Mouse (Mus musculus) CH12.LX (cell line): ENCODE results near the gene Prr29.

Source experiments
- CTCF ChIP-seq, 2 experiments: IDR thresholded peaks in 1 of 2; conservative IDR thresholded peaks in 1 of 2; 2 replicates each; pipeline ENCODE4 v1.5.1; 2011 to 2012; ENCODE audit warnings: low read depth in 2 of 2, low read length in 2 of 2, improper control_type of control experiment in 1 of 2, inconsistent platforms in 1 of 2, mild to moderate bottlenecking in 1 of 2, moderate library complexity in 1 of 2
- ELF1 ChIP-seq: IDR thresholded peaks from 2 replicates; pipeline ENCODE4 v1.6.1; 2014; ENCODE audit warnings: low read depth, mild to moderate bottlenecking, inconsistent platforms, low read length, improper control_type of control experiment
- GABPA ChIP-seq: IDR thresholded peaks from 2 replicates; pipeline ENCODE4 v1.6.1; 2012; ENCODE audit warnings: low read depth, low read length, improper control_type of control experiment, inconsistent platforms; ENCODE audit not compliant: insufficient replicate concordance
- MAZ ChIP-seq: IDR thresholded peaks from 2 replicates; pipeline ENCODE4 v1.6.1; 2012; ENCODE audit warnings: low read depth, mild to moderate bottlenecking, inconsistent platforms, low read length, improper control_type of control experiment, moderate library complexity
- MXI1 ChIP-seq: IDR thresholded peaks from 2 replicates; pipeline ENCODE4 v1.6.1; 2011; ENCODE audit warnings: mild to moderate bottlenecking, low read depth, low read length, improper control_type of control experiment
- POLR2A ChIP-seq: IDR thresholded peaks from 2 replicates; pipeline ENCODE4 v1.6.1; 2011; ENCODE audit warnings: low read depth, mild to moderate bottlenecking, improper control_type of control experiment, low read length
- POLR2AphosphoS2 ChIP-seq: IDR thresholded peaks from 2 replicates; pipeline ENCODE4 v1.6.1; 2011; ENCODE audit warnings: low read depth, low read length, improper control_type of control experiment
- RCOR1 ChIP-seq: conservative IDR thresholded peaks from 2 replicates; pipeline ENCODE4 v1.6.1; 2012; ENCODE audit warnings: low read depth, mild to moderate bottlenecking, inconsistent platforms, low read length, improper control_type of control experiment
- USF2 ChIP-seq: conservative IDR thresholded peaks from 2 replicates; pipeline ENCODE4 v1.6.1; 2011; ENCODE audit warnings: low read depth, low read length, improper control_type of control experiment

- TF ChIP-seq POLR2A (no peak), RCOR1 (no peak), ELF1 (no peak), GABPA (no peak), POLR2AphosphoS2 (no peak), MXI1 (no peak), CTCF (conservative IDR thresholded peaks at IDR 0.05 in 1 of 2, IDR thresholded peaks at IDR 0.05 in 1 of 2; ENCODE audit: low read depth in 2 of 2, low read length in 2 of 2) (no peak), MAZ (no peak), USF2 (no peak)
Observed at GRCm38 (mm10) chr11:106316416-106316815, 48.9 kb upstream of the Prr29 start.
